Mouse (Mus musculus) intestine, embryonic 16.5 days (tissue): ENCODE measurements around the gene Npas2. TPM values are rescaled to one million over a fixed set of nuclear protein-coding genes. Genes with fewer than 3 reads are reported as not detected.
A peak's percentile ranks its signal among the peaks of the same experiment; 100 is the strongest.

Experiments
- ATAC-seq: fragments of 200-750 bp; cut with Nextera tagmentation; 2 replicates; pipeline ENCODE4 v1.8.0; 2017; ENCODE audit warnings: moderate TSS enrichment, moderate library complexity
- H3K27ac ChIP-seq: fragments of 300-500 bp; sonication (generic); 2 replicates; pipeline ENCODE4 v1.5.1; 2014; ENCODE audit warnings: mild to moderate bottlenecking, low read length
- H3K27me3 ChIP-seq: fragments of 300-500 bp; sonication (generic); replicated peaks from 2 replicates; pipeline ENCODE4 v1.6.1; 2014; ENCODE audit warnings: low read length, control low read depth, mixed read lengths; ENCODE audit not compliant: control insufficient read depth, insufficient read depth
- H3K36me3 ChIP-seq: fragments of 300-500 bp; sonication (generic); 2 replicates; pipeline ENCODE4 v1.6.1; 2014; ENCODE audit warnings: low read length, control low read depth; ENCODE audit not compliant: control insufficient read depth, insufficient read depth
- H3K4me1 ChIP-seq: fragments of 300-500 bp; sonication (generic); 2 replicates; pipeline ENCODE4 v1.6.1; 2014; ENCODE audit warnings: low read length, control low read depth, mixed read lengths; ENCODE audit not compliant: control insufficient read depth, insufficient read depth
- H3K4me2 ChIP-seq: fragments of 300-500 bp; sonication (generic); 2 replicates; pipeline ENCODE4 v1.6.1; 2014; ENCODE audit warnings: low read depth, low read length, control low read depth
- H3K4me3 ChIP-seq: fragments of 300-500 bp; sonication (generic); 2 replicates; pipeline ENCODE4 v1.5.1; 2014; ENCODE audit warnings: mild to moderate bottlenecking, low read length
- H3K9ac ChIP-seq: fragments of 300-500 bp; sonication (generic); 2 replicates; pipeline ENCODE4 v1.6.1; 2014; ENCODE audit warnings: low read depth, low read length
- H3K9me3 ChIP-seq: fragments of 300-500 bp; sonication (generic); 2 replicates; pipeline ENCODE4 v1.6.1; 2016; ENCODE audit warnings: low read length, control low read depth; ENCODE audit not compliant: control insufficient read depth
- WGBS: fragments of 180-500 bp; shearing (Covaris S2); extraction: QIAGEN DNeasy Blood & Tissue Kit; methylation state at CpG from one replicate; pipeline ENCODE4 v1.1.7; 2014; 5-methylcytosine and 5-hydroxymethylcytosine counted together
- polyA plus RNA-seq: library from polyadenylated mRNA; unstranded; fragments of >200 nt; fragmentation: Nextera tagmentation; extraction: Ambion mirVana; gene quantifications from 2 replicates; pipeline ENCODE4 v1.2.1, GENCODE M21; 2015

Gene Npas2
- polyA plus RNA-seq, 1 experiment from 2014 or later: 0.70 TPM

GRCm38 (mm10) chr1:39288425-39288824, 94.9 kb downstream of the Npas2 start:
- no peaks in the 10 kb centered on the region for H3K27me3 ChIP-seq
- H3K27ac ChIP-seq: no peak overlapping the region
- no peak overlapping the region for H3K4me3 ChIP-seq
- no peaks in the 10 kb centered on the region for H3K4me1 ChIP-seq
- no peak overlapping the region for H3K4me2 ChIP-seq
- H3K9me3 ChIP-seq: no peaks in the 10 kb centered on the region
- H3K36me3 ChIP-seq: no peaks in the 10 kb centered on the region
- no peak for ATAC-seq
- H3K9ac ChIP-seq: no peak overlapping the region
- WGBS: 56% methylated on average over 3 of the region's 3 CpGs

DNA sequence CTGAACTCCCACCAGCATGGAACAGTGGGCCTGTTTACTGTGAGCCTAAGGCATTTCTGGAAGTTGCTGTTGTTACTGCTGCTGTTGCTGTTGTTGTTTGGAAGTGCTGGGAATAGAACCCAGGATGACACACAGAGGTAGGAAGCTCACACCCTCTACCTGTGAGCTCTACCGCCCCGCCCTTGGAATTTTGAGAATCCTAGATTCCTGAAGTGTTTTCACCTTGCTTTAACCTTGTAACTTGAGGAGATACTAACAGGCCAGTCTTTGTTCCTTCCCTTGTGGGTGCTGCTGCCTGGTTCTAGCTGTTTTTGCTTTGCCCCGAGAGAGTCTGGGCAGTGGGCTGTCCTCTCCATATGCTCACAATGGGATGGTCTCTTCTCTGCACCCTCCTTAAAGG, 98.5 kb downstream of the Npas2 start:
- H3K4me1 ChIP-seq: no peaks in the 10 kb centered on the region
- no peaks in the 10 kb centered on the region for H3K36me3 ChIP-seq
- 67% methylated on average over 3 of the region's 3 CpGs for WGBS
- H3K27me3 ChIP-seq: no peaks in the 10 kb centered on the region
- no peak overlapping the region for H3K27ac ChIP-seq
- no peak for ATAC-seq
- H3K9ac ChIP-seq: no peak overlapping the region
- no peak overlapping the region for H3K4me3 ChIP-seq
- H3K9me3 ChIP-seq: no peaks in the 10 kb centered on the region
- no peak overlapping the region for H3K4me2 ChIP-seq

GRCm38 (mm10) chr1:39298294-39298693, 104.8 kb downstream of the Npas2 start:
- H3K27ac ChIP-seq: no peak overlapping the region
- ATAC-seq: no peak
- no peaks in the 10 kb centered on the region for H3K4me1 ChIP-seq
- H3K9ac ChIP-seq: no peak overlapping the region
- WGBS: 89% methylated on average over 9 of the region's 9 CpGs
- H3K4me3 ChIP-seq: no peak overlapping the region
- no peak overlapping the region for H3K4me2 ChIP-seq
- no peaks in the 10 kb centered on the region for H3K9me3 ChIP-seq
- no peaks in the 10 kb centered on the region for H3K27me3 ChIP-seq
- no peaks in the 10 kb centered on the region for H3K36me3 ChIP-seq

- no peak overlapping the region for H3K4me2 ChIP-seq
- H3K4me1 ChIP-seq: no peaks in the 10 kb centered on the region
- H3K27ac ChIP-seq: no peak overlapping the region
- no peak for ATAC-seq
- no peak overlapping the region for H3K9ac ChIP-seq
- no peaks in the 10 kb centered on the region for H3K36me3 ChIP-seq
- no peaks in the 10 kb centered on the region for H3K9me3 ChIP-seq
- no peaks in the 10 kb centered on the region for H3K27me3 ChIP-seq
- WGBS: 79% methylated on average over 9 of the region's 9 CpGs
- H3K4me3 ChIP-seq: no peak overlapping the region
These were observed 106.7 kb downstream of the Npas2 start for GRCm38 (mm10) chr1:39300243-39300642.

DNA sequence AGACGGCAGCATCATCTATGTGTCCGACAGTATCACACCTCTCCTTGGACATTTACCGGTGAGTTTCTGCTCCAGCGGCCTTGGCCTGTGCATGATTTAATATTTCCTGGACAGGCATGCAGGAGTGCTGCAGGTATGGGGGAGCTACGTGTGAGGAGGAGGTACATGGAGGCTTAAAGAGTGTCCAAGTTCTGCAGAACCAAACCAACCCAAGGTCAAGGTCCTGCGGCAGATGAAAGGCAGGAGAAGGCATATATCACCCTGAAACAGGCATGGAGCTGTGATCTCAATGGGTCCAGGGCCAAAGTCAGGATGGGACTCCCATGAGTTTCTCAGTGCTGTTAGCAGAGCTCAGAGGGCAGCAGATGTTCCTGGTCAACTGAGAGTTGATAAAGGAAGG, 107.1 kb downstream of the Npas2 start:
- H3K36me3 ChIP-seq: no peaks in the 10 kb centered on the region

DNA sequence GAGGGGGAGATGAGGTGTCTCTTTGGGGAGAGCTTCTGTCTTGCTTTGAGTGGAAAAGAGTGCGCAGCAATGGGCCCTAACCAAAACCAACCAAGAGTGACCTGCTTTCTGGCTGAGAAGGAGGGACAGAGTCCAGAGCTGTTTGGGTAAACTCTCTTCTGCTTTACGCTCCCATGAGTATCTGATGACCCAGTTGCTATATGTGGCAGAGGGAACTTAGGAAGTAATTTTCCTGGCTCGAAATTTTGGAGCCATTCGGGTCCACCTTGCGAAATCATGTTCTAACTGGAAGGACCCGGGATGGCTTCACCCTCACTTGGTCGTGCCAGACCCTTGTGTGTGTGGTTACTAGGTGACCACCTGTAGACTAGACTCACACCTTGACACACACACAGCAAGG, 108.7 kb downstream of the Npas2 start:
- ATAC-seq: no peak
- Histone ChIP-seq H3K9ac (no peak overlapping the region), H3K27me3 (no peaks in the 10 kb centered on the region), H3K9me3 (no peaks in the 10 kb centered on the region), H3K36me3 (no peaks in the 10 kb centered on the region), H3K4me1 (no peaks in the 10 kb centered on the region), H3K27ac (no peak overlapping the region), H3K4me3 (no peak overlapping the region), H3K4me2 (no peak overlapping the region)
- 89% methylated on average over 7 of the region's 7 CpGs for WGBS

More for the DNA sequence above, 107.1 kb downstream of the Npas2 start:
- ATAC-seq: no peak
- WGBS: 88% methylated on average over 6 of the region's 6 CpGs
- H3K9me3 ChIP-seq: no peaks in the 10 kb centered on the region
- H3K4me3 ChIP-seq: no peak overlapping the region
- H3K27ac ChIP-seq: no peak overlapping the region
- H3K27me3 ChIP-seq: no peaks in the 10 kb centered on the region
- no peak overlapping the region for H3K4me2 ChIP-seq
- H3K9ac ChIP-seq: no peak overlapping the region
- no peaks in the 10 kb centered on the region for H3K4me1 ChIP-seq

- ATAC-seq: peak; percentile 48
- 55% methylated on average over 4 of the region's 4 CpGs for WGBS
- H3K36me3 ChIP-seq: no peaks in the 10 kb centered on the region
These were observed 109.6 kb downstream of the Npas2 start for GRCm38 (mm10) chr1:39303054-39303649.

DNA sequence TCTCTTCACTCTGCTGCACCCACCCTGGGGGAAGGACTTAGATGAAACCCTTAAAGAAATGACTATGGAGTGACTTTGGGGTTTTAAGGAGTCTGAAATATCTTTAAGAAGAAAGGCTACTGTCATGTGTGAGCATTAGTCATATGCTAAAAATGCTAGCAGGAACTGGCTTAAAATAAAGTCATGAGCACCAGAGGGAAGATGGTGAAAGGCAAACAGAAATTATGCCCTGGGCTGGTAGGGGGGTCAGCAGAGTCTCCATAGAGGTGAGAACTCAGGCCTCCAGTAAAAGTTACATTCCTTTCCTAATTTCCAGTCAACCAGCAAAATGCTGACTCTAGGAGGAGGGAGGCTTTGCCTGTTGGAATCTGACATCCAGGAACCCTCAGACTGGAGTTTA, 113.8 kb downstream of the Npas2 start:
- Histone ChIP-seq H3K9ac (no peak overlapping the region), H3K4me2 (no peak overlapping the region), H3K36me3 (no peaks in the 10 kb centered on the region), H3K27me3 (no peaks in the 10 kb centered on the region), H3K4me3 (no peak overlapping the region), H3K4me1 (no peaks in the 10 kb centered on the region), H3K9me3 (no peaks in the 10 kb centered on the region), H3K27ac (no peak overlapping the region)
- ATAC-seq: no peak

More at GRCm38 (mm10) chr1:39303054-39303649, 109.6 kb downstream of the Npas2 start:
- no peak overlapping the region for H3K4me3 ChIP-seq
- H3K9me3 ChIP-seq: no peaks in the 10 kb centered on the region
- no peak overlapping the region for H3K9ac ChIP-seq
- H3K4me1 ChIP-seq: no peaks in the 10 kb centered on the region
- no peak overlapping the region for H3K4me2 ChIP-seq
- no peak overlapping the region for H3K27ac ChIP-seq
- no peaks in the 10 kb centered on the region for H3K27me3 ChIP-seq

DNA sequence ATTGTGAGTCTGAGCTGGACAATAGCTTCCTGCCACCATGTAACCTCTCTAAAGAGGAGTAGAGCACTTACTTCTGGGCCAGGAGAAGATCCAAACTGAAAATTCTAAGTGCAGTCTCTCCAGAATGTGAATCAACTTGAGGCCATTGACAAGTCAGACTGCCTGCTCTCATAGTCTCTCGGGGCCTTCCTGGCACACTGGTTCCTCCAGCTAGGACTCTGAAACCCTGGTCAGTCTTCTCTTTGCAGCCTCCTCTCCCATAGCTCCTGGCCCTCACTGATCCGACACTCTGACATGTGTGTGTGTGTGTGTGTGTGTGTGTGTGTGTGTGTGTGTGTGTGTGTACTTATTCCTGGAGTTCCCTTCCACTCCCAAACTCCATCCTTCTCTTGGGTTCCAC, 114.4 kb downstream of the Npas2 start:
- H3K27ac ChIP-seq: no peak overlapping the region
- H3K27me3 ChIP-seq: no peaks in the 10 kb centered on the region
- H3K4me1 ChIP-seq: no peaks in the 10 kb centered on the region
- 63% methylated on average over 2 of the region's 2 CpGs for WGBS
- no peak overlapping the region for H3K9ac ChIP-seq
- no peak for ATAC-seq
- H3K4me2 ChIP-seq: no peak overlapping the region
- H3K9me3 ChIP-seq: no peaks in the 10 kb centered on the region
- no peak overlapping the region for H3K4me3 ChIP-seq
- no peaks in the 10 kb centered on the region for H3K36me3 ChIP-seq

DNA sequence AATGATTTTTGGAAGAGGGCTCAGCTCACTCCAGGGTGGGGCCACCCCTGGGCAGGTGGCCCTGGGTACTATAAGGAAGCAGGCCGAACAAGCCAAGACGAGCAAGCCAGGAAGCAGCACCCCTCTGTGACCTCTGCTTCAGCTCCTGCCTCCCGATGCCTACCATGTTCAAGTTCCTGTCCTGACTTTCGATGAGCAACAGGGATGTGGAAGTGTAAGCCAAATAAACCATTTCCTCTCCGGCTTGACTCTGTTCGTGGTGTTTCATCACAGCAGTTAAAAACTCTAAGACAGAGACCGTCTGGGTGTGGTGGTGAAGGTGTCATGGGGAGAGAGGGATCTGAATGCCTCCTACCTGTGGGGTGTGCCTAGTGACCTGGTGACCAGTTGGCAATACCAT, 116.0 kb downstream of the Npas2 start:
- H3K27ac ChIP-seq: no peak overlapping the region
- H3K4me1 ChIP-seq: no peaks in the 10 kb centered on the region
- H3K4me2 ChIP-seq: no peak overlapping the region
- H3K4me3 ChIP-seq: no peak overlapping the region
- no peak for ATAC-seq
- no peaks in the 10 kb centered on the region for H3K27me3 ChIP-seq
- H3K9ac ChIP-seq: no peak overlapping the region
- 74% methylated on average over 7 of the region's 7 CpGs for WGBS
- H3K9me3 ChIP-seq: no peaks in the 10 kb centered on the region
- no peaks in the 10 kb centered on the region for H3K36me3 ChIP-seq
